Mouse (Mus musculus) liver, postnatal 0 days (tissue): Measurements from ENCODE around the gene Hmox2.
"Not testable (repeated sequence)": the region's sequence is repeated elsewhere in the genome, so short reads cannot be mapped to it uniquely, and the experiment has no call there.

Experiments used
- CTCF ChIP-seq: sonication (generic); IDR thresholded peaks from 2 replicates; pipeline ENCODE4 v1.5.1; 2016; ENCODE audit warnings: antibody characterized with exemption, low read depth
- EP300 ChIP-seq: IDR thresholded peaks from 2 replicates; pipeline ENCODE4 v1.6.1; 2016; ENCODE audit warnings: antibody characterized with exemption, low read depth, mild to moderate bottlenecking

- not testable (repeated sequence) for TF ChIP-seq CTCF, EP300
Measured at GRCm38 (mm10) chr16:4680922-4681455, 45.2 kb upstream of the Hmox2 start.
